Mouse (Mus musculus): ENCODE measurements around the gene Fam173a. TPM values are rescaled to one million over a fixed set of nuclear protein-coding genes. Genes with fewer than 3 reads are reported as not detected.

The Fam173a gene
- polyA plus RNA-seq, 1 experiment from 2014 or later, result 91.6 TPM

GRCm38 (mm10) chr17:25791843-25792527 lies 716 bp downstream of the Fam173a start:
- Histone ChIP-seq H3K27me3 (ENCODE audit: control insufficient read depth, insufficient read depth, low read length) (no peaks in the 10 kb centered on the region), H3K36me3 (replicated peaks; ENCODE audit: control insufficient read depth, insufficient read depth) (peaks cover 21% of the 10 kb centered on the region), H3K9ac (peak overlapping the region; percentile 80), H3K4me1 (replicated peaks; ENCODE audit: control insufficient read depth, insufficient read depth, low read length) (peaks cover 23% of the 10 kb centered on the region), H3K4me3 (replicated peaks; ENCODE audit: low read length) (peak overlapping the region; percentile 60), H3K27ac (peak overlapping the region; percentile 95), H3K9me3 (ENCODE audit: control insufficient read depth, low read length) (no peaks in the 10 kb centered on the region), H3K4me2 (replicated peaks) (peak overlapping the region; percentile 85)
- WGBS, result under 1% methylated on average over 45 of the region's 45 CpGs
- ATAC-seq (ENCODE audit: low FRiP score), result peak; percentile 67
- peak; percentile 85 for DNase-seq (ENCODE audit: low spot score)

GRCm38 (mm10) chr17:25791320-25791842 lies 1.3 kb downstream of the Fam173a start:
- peaks cover 21% of the 10 kb centered on the region for H3K4me1 ChIP-seq (replicated peaks; ENCODE audit: control insufficient read depth, insufficient read depth, low read length)
- WGBS, result 29% methylated on average over 19 of the region's 19 CpGs
- H3K9ac ChIP-seq, result peak overlapping the region; percentile 80
- no peaks in the 10 kb centered on the region for H3K27me3 ChIP-seq (ENCODE audit: control insufficient read depth, insufficient read depth, low read length)
- DNase-seq (ENCODE audit: low spot score), result no peak
- H3K27ac ChIP-seq, result peak overlapping the region; percentile 95
- ATAC-seq (ENCODE audit: low FRiP score), result no peak
- peak overlapping the region; percentile 60 for H3K4me3 ChIP-seq (replicated peaks; ENCODE audit: low read length)
- no peaks in the 10 kb centered on the region for H3K9me3 ChIP-seq (ENCODE audit: control insufficient read depth, low read length)
- peak overlapping the region; percentile 85 for H3K4me2 ChIP-seq (replicated peaks)
- peaks cover 21% of the 10 kb centered on the region for H3K36me3 ChIP-seq (replicated peaks; ENCODE audit: control insufficient read depth, insufficient read depth)

- no peak overlapping the region for H3K4me3 ChIP-seq (replicated peaks; ENCODE audit: low read length)
- H3K9ac ChIP-seq, result no peak overlapping the region
- H3K27ac ChIP-seq, result no peak overlapping the region
- H3K4me2 ChIP-seq (replicated peaks), result no peak overlapping the region
- peaks cover 44% of the 10 kb centered on the region for H3K36me3 ChIP-seq (replicated peaks; ENCODE audit: control insufficient read depth, insufficient read depth)
- DNase-seq (ENCODE audit: low spot score) (no peak), ATAC-seq (ENCODE audit: low FRiP score) (no peak)
- WGBS, result 96% methylated on average over 9 of the region's 9 CpGs
- H3K9me3 ChIP-seq (ENCODE audit: control insufficient read depth, low read length), result no peaks in the 10 kb centered on the region
- peaks cover 23% of the 10 kb centered on the region for H3K4me1 ChIP-seq (replicated peaks; ENCODE audit: control insufficient read depth, insufficient read depth, low read length)
- H3K27me3 ChIP-seq (ENCODE audit: control insufficient read depth, insufficient read depth, low read length), result no peaks in the 10 kb centered on the region
These were observed 5.8 kb downstream of the Fam173a start for GRCm38 (mm10) chr17:25786781-25787504.

GRCm38 (mm10) chr17:25786280-25786679 lies 6.4 kb downstream of the Fam173a start, which contains the start of gene Ccdc78:
Ccdc78 (plus strand) TSS chr17:25786580.
- Histone ChIP-seq H3K4me2 (replicated peaks) (peak within 1 kb of the TSS; percentile 85), H3K27me3 (ENCODE audit: control insufficient read depth, insufficient read depth, low read length) (no peaks in the 10 kb centered on the region), H3K9me3 (ENCODE audit: control insufficient read depth, low read length) (no peaks in the 10 kb centered on the region), H3K4me1 (replicated peaks; ENCODE audit: control insufficient read depth, insufficient read depth, low read length) (peaks cover 18% of the 10 kb centered on the region), H3K36me3 (replicated peaks; ENCODE audit: control insufficient read depth, insufficient read depth) (peaks cover 50% of the 10 kb centered on the region), H3K27ac (peak within 1 kb of the TSS; percentile 77), H3K4me3 (replicated peaks; ENCODE audit: low read length) (peak within 1 kb of the TSS; percentile 52), H3K9ac (peak within 1 kb of the TSS; percentile 74)
- 82% methylated on average over 3 of the region's 3 CpGs for WGBS
- DNase-seq (ENCODE audit: low spot score), result no peak
- no peak for ATAC-seq (ENCODE audit: low FRiP score)

- DNase-seq (ENCODE audit: low spot score) (peak; percentile 98), ATAC-seq (ENCODE audit: low FRiP score) (peak; percentile 81)
- Histone ChIP-seq H3K4me3 (replicated peaks; ENCODE audit: low read length) (peak within 1 kb of the TSS; percentile 52), H3K9me3 (ENCODE audit: control insufficient read depth, low read length) (no peaks in the 10 kb centered on the region), H3K27me3 (ENCODE audit: control insufficient read depth, insufficient read depth, low read length) (no peaks in the 10 kb centered on the region), H3K4me2 (replicated peaks) (peak within 1 kb of the TSS; percentile 85), H3K27ac (peak within 1 kb of the TSS; percentile 77), H3K9ac (peak within 1 kb of the TSS; percentile 74), H3K36me3 (replicated peaks; ENCODE audit: control insufficient read depth, insufficient read depth) (peaks cover 60% of the 10 kb centered on the region), H3K4me1 (replicated peaks; ENCODE audit: control insufficient read depth, insufficient read depth, low read length) (peaks cover 16% of the 10 kb centered on the region)
- WGBS, result under 1% methylated on average over 23 of the region's 23 CpGs
These were observed 7.4 kb downstream of the Fam173a start, which contains the start of gene Haghl for GRCm38 (mm10) chr17:25785281-25785745. Haghl (minus strand) TSS chr17:25785673.

- H3K9me3 ChIP-seq (ENCODE audit: control insufficient read depth, low read length), result no peaks in the 10 kb centered on the region
- H3K4me1 ChIP-seq (replicated peaks; ENCODE audit: control insufficient read depth, insufficient read depth, low read length), result peaks cover 16% of the 10 kb centered on the region
- H3K36me3 ChIP-seq (replicated peaks; ENCODE audit: control insufficient read depth, insufficient read depth), result peaks cover 59% of the 10 kb centered on the region
- peak overlapping the region; percentile 85 for H3K4me2 ChIP-seq (replicated peaks)
- DNase-seq (ENCODE audit: low spot score) (no peak), ATAC-seq (ENCODE audit: low FRiP score) (no peak)
- 82% methylated on average over 15 of the region's 15 CpGs for WGBS
- peak overlapping the region; percentile 52 for H3K4me3 ChIP-seq (replicated peaks; ENCODE audit: low read length)
- H3K27ac ChIP-seq, result no peak overlapping the region
- H3K27me3 ChIP-seq (ENCODE audit: control insufficient read depth, insufficient read depth, low read length), result no peaks in the 10 kb centered on the region
- H3K9ac ChIP-seq, result peak overlapping the region; percentile 74
These were observed 8.7 kb downstream of the Fam173a start for GRCm38 (mm10) chr17:25783861-25784574.

GRCm38 (mm10) chr17:25783086-25783485 lies 9.6 kb downstream of the Fam173a start:
- no peaks in the 10 kb centered on the region for H3K27me3 ChIP-seq (ENCODE audit: control insufficient read depth, insufficient read depth, low read length)
- H3K4me2 ChIP-seq (replicated peaks), result no peak overlapping the region
- WGBS, result 76% methylated on average over 7 of the region's 7 CpGs
- H3K9ac ChIP-seq, result 0 out of 2 replicates have a peak overlapping the region, but pooled peaks have one; percentile 74
- H3K9me3 ChIP-seq (ENCODE audit: control insufficient read depth, low read length), result no peaks in the 10 kb centered on the region
- DNase-seq (ENCODE audit: low spot score) (no peak), ATAC-seq (ENCODE audit: low FRiP score) (no peak)
- H3K27ac ChIP-seq, result no peak overlapping the region
- peaks cover 59% of the 10 kb centered on the region for H3K36me3 ChIP-seq (replicated peaks; ENCODE audit: control insufficient read depth, insufficient read depth)
- H3K4me3 ChIP-seq (replicated peaks; ENCODE audit: low read length), result no peak overlapping the region
- peaks cover 16% of the 10 kb centered on the region for H3K4me1 ChIP-seq (replicated peaks; ENCODE audit: control insufficient read depth, insufficient read depth, low read length)

- Histone ChIP-seq H3K9ac (no peak overlapping the region), H3K27me3 (ENCODE audit: control insufficient read depth, insufficient read depth, low read length) (no peaks in the 10 kb centered on the region), H3K36me3 (replicated peaks; ENCODE audit: control insufficient read depth, insufficient read depth) (peaks cover 58% of the 10 kb centered on the region), H3K9me3 (ENCODE audit: control insufficient read depth, low read length) (no peaks in the 10 kb centered on the region), H3K4me1 (replicated peaks; ENCODE audit: control insufficient read depth, insufficient read depth, low read length) (peaks cover 16% of the 10 kb centered on the region), H3K4me3 (replicated peaks; ENCODE audit: low read length) (no peak overlapping the region), H3K27ac (no peak overlapping the region), H3K4me2 (replicated peaks) (no peak overlapping the region)
- DNase-seq (ENCODE audit: low spot score) (no peak), ATAC-seq (ENCODE audit: low FRiP score) (no peak)
- WGBS, result 89% methylated on average over 6 of the region's 6 CpGs
These were observed 11.4 kb downstream of the Fam173a start for GRCm38 (mm10) chr17:25781339-25781738.
